Mouse (Mus musculus) telencephalon, adult 2 months (tissue): Measurements from ENCODE around the gene Fndc4.

ENCODE experiments used
- DNase-seq: peaks from one replicate; pipeline ENCODE4 v3.0.0-alpha.2; 2011; ENCODE audit warnings: low read depth, low spot score

Fndc4 gene

DNA sequence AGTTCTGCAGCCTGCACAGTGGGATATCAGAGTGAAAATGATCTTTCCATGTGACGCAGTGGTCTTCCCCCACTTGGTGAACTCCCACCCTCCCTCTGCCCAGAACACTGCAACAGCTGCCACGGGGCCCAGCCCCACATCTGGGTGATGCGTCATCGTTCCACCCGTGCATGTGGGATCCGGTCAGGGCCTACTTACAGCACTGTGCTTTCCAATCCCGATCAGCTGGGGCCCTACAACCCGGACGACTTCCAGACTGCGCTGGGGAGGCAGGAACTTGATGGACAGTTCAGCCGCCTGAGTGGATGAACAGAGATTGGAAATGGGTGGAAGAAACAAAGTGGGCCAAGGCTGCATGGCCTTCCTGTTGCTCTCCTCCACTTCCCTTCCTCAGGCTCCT is 38.3 kb downstream of the Fndc4 start:
- DNase-seq: no peak

DNA sequence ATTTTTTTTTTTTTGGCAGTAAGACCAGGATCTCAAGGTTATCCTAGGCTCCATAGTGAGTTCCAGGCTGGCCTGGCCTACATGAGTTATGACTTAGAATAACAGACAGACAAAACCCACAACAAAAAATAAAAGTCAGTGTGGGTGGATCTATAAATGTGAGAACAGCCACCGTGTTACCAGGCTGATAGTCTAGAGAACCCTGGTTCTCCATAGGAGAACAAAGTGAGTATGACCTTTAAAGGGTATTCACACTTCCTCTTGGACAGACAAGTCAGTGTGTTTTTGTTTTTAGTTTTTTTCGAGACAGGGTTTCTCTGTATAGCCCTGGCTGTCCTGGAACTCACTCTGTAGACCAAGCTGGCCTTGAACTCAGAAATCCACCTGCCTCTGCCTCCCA is 39.9 kb downstream of the Fndc4 start:
- DNase-seq: no peak

DNA sequence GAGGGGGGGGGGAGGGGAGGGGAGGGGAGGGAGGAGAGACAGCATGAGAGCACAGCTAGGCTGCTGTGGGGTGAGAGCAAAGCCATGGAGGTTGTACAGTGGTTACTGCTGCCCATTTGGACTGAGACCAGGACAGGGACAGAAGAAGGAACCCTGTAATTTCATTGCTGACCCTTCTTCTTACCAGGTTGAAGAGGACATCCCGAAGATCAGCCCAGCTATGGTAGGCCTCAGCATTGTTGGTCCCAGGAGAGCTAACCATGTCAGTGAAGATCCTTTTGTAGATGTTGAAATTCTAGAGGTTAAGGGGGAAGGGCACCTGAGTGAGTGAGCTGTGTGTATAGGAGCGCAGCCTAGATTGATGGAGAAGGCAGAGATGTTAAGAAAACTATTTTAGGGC is 40.5 kb downstream of the Fndc4 start:
- no peak for DNase-seq

- no peak for DNase-seq
Measured at GRCm38 (mm10) chr5:31254901-31255300, 41.0 kb downstream of the Fndc4 start.

DNA sequence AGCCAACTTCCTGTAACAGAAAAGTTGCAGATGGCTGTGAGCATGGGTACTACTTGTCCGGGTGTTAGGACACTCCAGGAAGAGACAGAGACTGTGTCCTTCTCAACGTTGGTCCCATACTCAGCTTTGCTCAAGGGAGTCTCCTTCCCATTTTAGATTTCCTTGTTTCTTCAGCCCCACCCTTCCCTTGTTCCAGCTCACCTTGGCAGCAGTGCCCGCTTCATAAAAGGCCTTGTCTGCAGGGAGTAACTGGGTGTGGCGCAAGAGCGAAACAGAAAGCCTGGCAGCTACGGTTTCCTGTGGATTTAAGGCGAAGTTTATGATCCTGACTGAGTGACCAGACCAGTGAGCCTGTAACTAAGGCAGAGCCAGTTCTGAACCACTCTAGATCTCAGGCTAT is 41.4 kb downstream of the Fndc4 start:
- DNase-seq: no peak

DNA sequence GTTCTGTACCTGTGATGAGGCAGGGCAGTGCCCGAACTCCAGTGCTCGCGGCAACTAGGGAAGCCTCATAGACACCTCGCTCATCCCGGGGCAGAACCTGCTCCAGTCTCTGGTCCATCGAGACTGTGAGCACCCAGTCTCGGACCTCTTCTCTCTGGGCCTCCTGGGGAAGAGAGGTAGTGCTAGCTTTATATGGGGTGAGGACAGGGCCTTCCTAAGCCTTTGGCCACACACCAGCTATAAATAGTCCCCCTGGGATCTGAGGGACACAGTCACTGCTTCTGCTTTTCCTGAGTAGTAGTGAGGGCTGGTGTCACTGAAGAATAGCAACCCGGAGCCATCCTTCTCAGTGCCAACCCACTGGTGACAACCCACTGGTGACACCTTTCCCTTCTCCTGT is 42.1 kb downstream of the Fndc4 start:
- no peak for DNase-seq

DNA sequence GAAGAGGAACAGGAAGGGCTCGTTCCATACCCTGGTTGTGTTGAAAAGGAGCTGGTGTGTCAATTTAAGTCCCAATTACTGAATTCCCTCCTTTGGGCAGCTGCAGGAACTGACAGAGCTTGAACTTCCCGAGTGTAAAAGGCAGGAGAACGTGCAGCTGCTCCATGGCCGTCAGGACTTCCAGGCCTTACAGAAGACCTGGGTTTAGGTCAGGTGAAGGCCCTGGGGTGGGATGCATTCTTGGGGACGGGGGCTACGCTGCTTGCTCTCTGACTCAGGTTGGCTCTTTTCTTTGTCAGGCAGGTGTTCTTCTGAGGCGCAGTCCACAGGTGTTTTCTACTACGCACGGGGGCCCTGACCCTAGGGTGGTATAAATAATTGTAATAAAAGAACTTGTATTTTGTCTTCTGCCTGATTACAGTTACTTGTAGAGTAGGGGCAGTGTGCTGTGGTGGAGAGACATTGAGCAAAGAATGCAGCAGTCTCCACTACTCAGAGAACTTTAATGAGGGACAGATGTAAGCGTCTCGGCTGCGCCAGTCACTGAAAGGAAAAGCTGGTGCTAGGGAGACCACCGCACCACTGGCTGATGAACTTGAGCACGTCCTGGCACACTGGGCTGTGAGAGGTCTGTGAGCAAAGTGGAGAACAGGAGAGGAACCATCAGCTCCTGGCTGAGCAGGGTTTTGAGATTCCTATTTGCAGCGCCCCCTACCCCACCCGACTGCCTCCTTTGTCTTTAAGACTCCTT is 42.9 kb downstream of the Fndc4 start:
- DNase-seq: no peak

- DNase-seq: no peak
Measured at GRCm38 (mm10) chr5:31252151-31252550, 43.7 kb downstream of the Fndc4 start.

DNA sequence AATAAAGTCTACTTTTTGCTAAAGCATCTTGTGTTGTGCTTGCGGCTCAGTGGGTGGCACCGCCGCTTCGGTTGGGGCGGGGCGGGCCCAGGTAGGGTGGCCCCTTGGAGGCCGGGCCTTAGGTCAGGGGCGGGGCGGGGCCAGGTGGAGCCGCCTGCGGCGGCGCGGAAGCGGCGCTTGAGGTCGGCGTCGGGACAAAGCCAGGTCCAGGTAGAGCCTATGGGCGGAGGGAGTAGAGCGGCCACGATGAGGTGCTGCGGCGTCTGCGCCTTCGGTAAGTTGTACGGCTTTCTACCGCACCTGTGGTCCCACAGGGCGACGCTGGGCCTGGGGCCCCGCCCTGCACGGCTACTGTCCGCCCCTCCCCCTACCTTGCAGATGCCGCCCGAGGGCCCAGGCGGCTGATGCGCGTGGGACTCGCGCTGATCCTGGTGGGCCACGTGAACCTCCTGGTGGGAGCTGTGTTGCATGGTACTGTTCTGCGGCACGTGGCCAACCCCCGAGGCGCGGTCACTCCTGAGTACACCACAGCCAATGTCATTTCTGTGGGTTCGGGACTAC is 44.3 kb downstream of the Fndc4 start, which contains the start of gene Krtcap3:
TSS of gene Krtcap3 (plus strand) at position 151 of the 561 bp plus-strand sequence.
- no peak for DNase-seq

DNA sequence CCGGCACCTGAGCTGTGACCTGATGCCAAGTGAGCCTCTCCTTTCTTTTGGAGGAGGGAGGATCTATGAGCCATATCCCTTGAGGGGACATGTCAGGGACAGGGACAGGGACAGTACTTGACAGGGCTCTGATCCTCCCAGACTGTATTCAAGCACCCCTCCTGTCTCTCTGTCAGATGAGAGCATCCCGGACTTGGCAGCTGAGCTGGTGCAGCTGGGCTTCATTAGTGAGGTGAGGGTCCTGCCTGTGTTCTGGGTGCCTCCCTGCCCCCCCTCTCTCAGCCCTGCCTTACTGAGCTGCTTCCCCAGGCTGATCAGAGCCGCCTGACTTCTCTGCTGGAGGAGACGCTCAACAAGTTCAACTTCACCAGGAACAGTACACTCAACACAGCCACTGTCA is 45.2 kb downstream of the Fndc4 start:
- no peak for DNase-seq
